Mouse (Mus musculus): ENCODE data around the gene Apeh. TPM values are rescaled to one million over a fixed set of nuclear protein-coding genes. Genes with fewer than 3 reads are reported as not detected.

Apeh gene
- total RNA-seq, 2 experiments from 2014 or later: 93.0 to 110 TPM

DNA sequence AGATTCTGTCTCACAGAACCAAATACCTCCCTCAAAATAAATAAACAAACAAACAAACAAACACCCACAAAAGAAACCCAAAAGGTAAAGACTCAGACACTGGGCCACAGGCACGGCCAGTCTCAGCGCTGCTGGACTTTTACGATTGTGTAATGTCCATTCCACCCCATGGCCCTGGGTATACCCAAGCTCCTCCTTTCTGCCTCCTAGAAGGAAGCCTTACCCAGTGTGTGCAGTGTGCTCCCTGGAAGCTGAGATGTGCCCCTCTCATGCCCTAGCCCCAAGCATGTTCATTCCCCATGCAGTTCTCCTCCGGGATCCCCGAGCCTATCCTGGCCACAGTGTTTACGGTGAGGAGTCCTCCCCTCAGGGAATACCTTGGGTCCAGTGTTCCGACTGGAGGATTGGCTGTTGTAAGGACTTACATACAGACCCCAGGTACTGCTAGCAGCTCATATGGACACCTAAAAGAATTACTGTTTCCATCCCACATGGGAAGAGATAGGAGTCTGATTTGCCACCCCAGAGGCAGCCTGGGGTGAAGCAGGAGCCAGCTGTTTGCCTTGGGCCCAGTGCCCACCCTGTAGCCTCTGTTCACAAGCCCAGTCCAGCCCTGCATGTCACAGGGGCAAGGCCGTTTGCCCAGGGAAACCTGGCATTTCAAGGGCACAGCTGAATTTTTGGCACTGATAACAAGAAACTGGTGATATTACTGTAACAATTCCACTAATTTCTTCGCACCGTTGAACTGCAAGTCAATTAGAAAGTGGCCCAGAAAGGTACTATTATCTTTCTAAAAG is 27.0 kb upstream of the Apeh start:
- no peak for DNase-seq (ENCODE audit: low spot score in 2 of 2)

DNA sequence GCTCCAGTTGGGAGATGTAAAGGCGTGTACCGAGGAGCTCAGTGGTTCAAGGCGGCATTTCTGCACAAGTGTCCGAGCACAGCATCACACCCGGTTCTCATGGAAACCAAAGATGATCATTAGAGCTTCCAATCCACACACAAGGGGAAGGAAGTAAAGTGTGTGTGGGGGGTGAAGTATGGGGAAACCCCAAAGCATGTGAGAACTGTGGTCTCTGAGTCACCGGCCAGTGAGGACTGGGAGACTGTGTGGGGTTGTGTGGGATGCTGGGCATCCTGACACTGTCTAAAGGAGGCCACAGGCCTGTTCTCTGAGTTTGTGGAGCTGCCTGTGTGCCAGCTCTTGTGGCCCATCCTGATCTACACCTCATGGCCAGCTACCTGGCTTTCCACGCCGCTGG is 26.3 kb upstream of the Apeh start:
- DNase-seq (ENCODE audit: low spot score in 2 of 2): no peak

- DNase-seq (ENCODE audit: low spot score in 2 of 2): no peak
Measured at GRCm38 (mm10) chr9:108119891-108120411, 25.5 kb upstream of the Apeh start.

DNA sequence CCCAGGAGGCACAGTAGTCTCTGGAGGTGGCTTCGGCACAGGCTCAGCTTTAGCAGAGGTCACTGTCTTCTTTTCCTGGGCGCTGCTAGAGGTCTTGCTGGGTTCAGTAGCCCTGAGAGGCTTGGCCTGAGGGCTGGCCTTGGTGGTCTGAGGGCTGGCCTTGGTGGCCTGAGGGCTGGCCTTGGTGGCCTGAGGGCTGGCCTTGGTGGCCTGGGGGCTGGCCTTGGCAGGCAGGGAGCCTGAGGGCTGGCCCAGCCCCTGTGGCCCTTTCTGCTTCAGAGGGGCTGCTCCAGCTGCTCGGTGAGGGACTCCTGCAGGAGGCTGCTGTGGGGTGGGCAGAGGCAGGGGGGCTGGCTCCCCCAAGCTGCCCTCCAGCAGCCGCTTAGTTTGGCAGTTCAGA is 22.7 kb upstream of the Apeh start:
- peak in 1 of 2 experiments; percentile 50 for DNase-seq (ENCODE audit: low spot score in 2 of 2)

GRCm38 (mm10) chr9:108115290-108116077 is 21.1 kb upstream of the Apeh start:
- DNase-seq (ENCODE audit: low spot score in 2 of 2): no peak

DNA sequence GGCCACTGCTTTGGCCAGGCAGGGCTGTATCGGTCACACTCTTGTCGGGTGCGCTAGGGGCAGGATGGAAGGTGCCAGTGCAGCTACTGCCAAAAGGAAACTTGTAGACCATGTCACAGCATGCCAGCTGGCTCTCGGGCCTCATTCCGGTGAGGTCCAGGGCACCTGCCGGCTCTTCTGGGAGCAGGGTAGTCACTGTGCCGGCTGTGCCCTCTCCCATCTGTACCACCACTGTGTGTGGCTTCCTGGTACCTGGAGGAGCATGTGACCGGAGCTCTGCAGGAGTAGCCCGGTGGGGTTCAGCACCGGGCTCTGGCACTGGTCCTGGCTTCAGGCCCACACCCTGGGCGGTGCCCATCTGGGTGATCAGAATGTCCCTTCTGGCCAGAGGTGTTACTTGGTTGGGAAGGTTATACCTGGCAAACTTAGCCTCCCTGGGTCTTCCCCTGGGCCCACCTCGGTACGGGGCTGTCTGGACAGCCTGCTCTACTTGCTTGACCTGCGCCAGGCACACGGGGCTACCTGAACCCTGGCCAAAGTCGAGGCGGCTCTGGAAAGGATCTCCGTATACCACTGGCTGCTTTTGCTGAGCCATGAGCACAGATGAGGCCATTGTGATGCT is 18.4 kb upstream of the Apeh start:
- DNase-seq (ENCODE audit: low spot score in 2 of 2): no peak

DNA sequence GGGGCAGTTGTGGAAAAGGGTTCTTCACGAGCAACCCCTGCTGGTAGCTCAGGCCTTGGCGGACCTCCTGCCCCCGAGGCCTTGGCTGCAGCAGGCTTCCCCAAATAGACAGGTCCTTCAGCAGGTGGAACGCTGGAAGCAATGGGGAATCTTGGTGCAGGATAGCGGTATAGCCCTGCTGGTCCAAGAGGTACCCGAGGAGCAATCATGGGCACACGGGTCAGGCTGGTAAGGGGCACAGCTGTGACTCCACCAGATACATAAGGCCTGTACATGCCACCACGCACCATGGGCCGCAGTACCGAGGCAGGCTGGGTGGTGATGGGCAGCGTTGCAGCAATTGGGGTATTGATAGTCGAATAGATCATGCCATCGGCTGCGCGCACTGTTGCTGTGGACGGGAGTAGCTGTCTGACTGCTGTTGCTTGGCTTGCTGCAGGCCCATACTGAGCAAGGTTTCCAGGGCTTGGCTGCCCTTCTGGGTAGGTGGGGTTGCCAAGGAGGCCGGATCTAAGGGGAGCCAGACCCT is 17.3 kb upstream of the Apeh start:
- no peak for DNase-seq (ENCODE audit: low spot score in 2 of 2)

DNA sequence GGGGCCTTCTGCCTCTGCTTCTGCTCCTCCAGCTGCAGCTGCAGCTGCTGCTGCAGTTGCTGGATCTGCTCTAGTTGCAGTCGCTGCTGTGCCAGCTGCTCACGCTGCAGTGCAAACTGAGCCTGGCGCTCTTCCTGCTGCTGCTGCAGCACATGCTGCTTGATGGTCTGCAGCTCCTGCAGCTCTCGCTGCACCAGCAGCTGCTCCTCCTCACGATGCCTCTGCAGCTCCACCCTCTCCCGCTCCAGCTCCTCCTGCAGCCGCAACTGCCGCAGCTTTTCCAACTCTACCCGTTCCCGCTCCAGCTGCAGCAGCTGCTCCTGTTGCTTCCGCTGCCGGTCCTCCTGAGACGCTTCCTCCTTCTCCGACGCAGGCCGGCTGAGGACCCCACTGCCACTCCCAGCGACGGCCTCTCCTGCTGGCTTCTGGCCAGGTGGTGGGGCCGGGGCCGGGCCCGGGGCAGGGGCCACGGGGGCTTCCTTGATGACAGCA is 16.7 kb upstream of the Apeh start:
- DNase-seq (ENCODE audit: low spot score in 2 of 2): no peak

GRCm38 (mm10) chr9:108110160-108110559 is 15.8 kb upstream of the Apeh start:
- no peak for DNase-seq (ENCODE audit: low spot score in 2 of 2)

- no peak for DNase-seq (ENCODE audit: low spot score in 2 of 2)
Measured at GRCm38 (mm10) chr9:108107867-108108266, 13.5 kb upstream of the Apeh start.

DNA sequence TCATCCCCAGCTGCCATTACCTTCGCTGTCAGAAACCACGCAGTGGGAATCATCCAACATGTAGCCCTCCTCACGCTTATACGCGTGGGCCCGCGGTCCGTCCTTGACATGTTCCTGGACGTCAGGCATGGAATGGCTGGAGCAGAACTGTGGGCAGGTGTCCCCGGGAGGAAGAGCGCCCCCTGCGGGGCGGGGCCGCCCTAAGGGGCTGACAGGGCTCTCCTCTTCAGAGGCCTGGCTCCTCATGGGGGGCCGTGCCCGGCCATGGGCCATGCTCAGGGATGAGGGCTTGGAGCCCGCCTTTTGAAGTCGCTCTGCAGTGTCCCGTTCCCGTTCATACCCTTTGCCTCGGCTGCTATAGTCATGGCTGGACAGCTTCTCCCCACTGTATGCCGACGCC is 11.7 kb upstream of the Apeh start:
- DNase-seq (ENCODE audit: low spot score in 2 of 2): no peak

- no peak for DNase-seq (ENCODE audit: low spot score in 2 of 2)
Measured at GRCm38 (mm10) chr9:108105549-108105863, 11.1 kb upstream of the Apeh start.

GRCm38 (mm10) chr9:108104766-108105548 is 10.6 kb upstream of the Apeh start:
- no peak for DNase-seq (ENCODE audit: low spot score in 2 of 2)

DNA sequence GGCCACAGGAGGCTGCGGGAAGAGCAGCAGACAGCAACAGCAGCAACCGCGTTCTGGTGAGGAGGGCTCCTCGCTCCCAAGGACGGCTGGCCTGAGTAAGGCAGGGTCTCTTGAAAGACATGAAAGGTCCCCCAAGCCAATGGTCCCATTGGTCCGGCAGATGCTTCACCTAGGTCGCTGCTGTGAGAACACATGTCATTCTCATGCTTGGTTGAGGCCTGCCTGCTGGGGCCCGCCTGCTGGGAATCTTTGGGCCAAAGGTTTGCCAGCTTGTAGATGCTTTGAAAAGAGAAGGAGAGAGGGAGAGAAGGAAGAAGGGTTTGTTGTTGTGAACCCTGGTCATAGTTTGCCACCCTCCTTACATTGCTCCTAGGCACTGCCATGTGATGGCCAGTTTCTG is 5.2 kb upstream of the Apeh start:
- DNase-seq (ENCODE audit: low spot score in 2 of 2): no peak

- DNase-seq (ENCODE audit: low spot score in 2 of 2): no peak
Measured at GRCm38 (mm10) chr9:108095949-108096712, 1.7 kb upstream of the Apeh start.

- DNase-seq (ENCODE audit: low spot score in 2 of 2): no peak
Measured at GRCm38 (mm10) chr9:108095518-108095917, 1.1 kb upstream of the Apeh start.

DNA sequence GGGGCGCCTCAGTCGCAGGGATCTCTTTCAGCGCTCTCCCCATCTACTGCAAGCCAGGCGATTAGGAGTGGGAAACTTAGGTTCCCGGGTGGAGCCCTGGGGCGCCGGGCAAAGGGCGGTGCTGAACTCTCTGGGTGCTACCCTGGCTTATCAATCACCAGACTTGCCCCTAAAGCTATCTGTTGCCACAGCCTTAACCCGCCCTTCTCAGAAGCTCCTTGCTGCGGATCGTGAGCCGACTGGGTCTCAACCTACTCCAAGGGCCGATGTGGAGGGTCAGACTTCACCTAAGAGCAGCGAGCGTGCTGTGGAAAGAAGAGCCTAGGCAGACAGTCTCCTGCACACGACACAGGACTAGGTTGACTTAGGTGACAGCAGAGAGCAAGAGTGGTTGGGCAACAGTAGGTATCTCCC is 599 bp upstream of the Apeh start:
- DNase-seq (ENCODE audit: low spot score in 2 of 2): no peak

GRCm38 (mm10) chr9:108093586-108093985 is 820 bp downstream of the Apeh start:
- no peak for DNase-seq (ENCODE audit: low spot score in 2 of 2)

- no peak for DNase-seq (ENCODE audit: low spot score in 2 of 2)
Measured at GRCm38 (mm10) chr9:108090611-108091120, 3.7 kb downstream of the Apeh start.

- no peak for DNase-seq (ENCODE audit: low spot score in 2 of 2)
Measured at GRCm38 (mm10) chr9:108085261-108085660, 9.1 kb downstream of the Apeh start.
